Mouse (Mus musculus) adrenal gland, postnatal 36 days (tissue): Measurements from ENCODE around the gene Sp3. TPM values are rescaled to one million over a fixed set of nuclear protein-coding genes. Genes with fewer than 3 reads are reported as not detected.
"Not testable (repeated sequence)": the region's sequence is repeated elsewhere in the genome, so short reads cannot be mapped to it uniquely, and the experiment has no call there.

ENCODE experiments used
- DNase-seq, 2 experiments: peaks; one replicate each; pipeline ENCODE4 v3.0.0; 2021; ENCODE audit warnings: mixed read lengths in 1 of 2
- microRNA-seq: library from miRNA; unstranded; fragments of <30 nt; microRNA quantifications from one replicate; pipeline ENCODE4 v1.2.0, GENCODE M21; 2021
- total RNA-seq, 2 experiments: library from RNA; stranded (reverse); gene quantifications; 2 replicates each; pipeline ENCODE4 v1.2.3; 2021

The Sp3 gene
- total RNA-seq, 2 experiments from 2014 or later = 54.0 to 62.2 TPM

GRCm38 (mm10) chr2:72916170-72916569, 64.1 kb downstream of the Sp3 start:
- DNase-seq = no peak

GRCm38 (mm10) chr2:72915245-72915930, 64.9 kb downstream of the Sp3 start:
- DNase-seq = no peak

- DNase-seq = no peak
These were observed 66.8 kb downstream of the Sp3 start for GRCm38 (mm10) chr2:72913458-72913760.

- no peak for DNase-seq
These were observed 67.4 kb downstream of the Sp3 start for GRCm38 (mm10) chr2:72912708-72913457.

- no peak for DNase-seq
These were observed 68.7 kb downstream of the Sp3 start for GRCm38 (mm10) chr2:72911527-72911926.

- DNase-seq = peak; percentile 37 to 58
These were observed 71.2 kb downstream of the Sp3 start for GRCm38 (mm10) chr2:72909046-72909445.

- DNase-seq = no peak
These were observed 71.9 kb downstream of the Sp3 start for GRCm38 (mm10) chr2:72908191-72908910.

GRCm38 (mm10) chr2:72906745-72907144, 73.5 kb downstream of the Sp3 start:
- DNase-seq = no peak

GRCm38 (mm10) chr2:72902816-72903680, 77.2 kb downstream of the Sp3 start:
- DNase-seq = not testable (repeated sequence)

GRCm38 (mm10) chr2:72898782-72899305, 81.4 kb downstream of the Sp3 start:
- no peak for DNase-seq

GRCm38 (mm10) chr2:72898094-72898781, 82.0 kb downstream of the Sp3 start:
- DNase-seq = peak; percentile 48 to 74

- no peak for DNase-seq
These were observed 90.4 kb downstream of the Sp3 start for GRCm38 (mm10) chr2:72889806-72890205.

Small RNAs within 50 kb of the gene (microRNA-seq; reads per million reads assigned to microRNA genes)
- not detected for gene Gm25960

Other genes with a start within 250 kb of the Sp3 start
- not detected for gene Gm11084, start 6.3 kb upstream of the Sp3 start, total RNA-seq
- gene Ola1, start 238.5 kb upstream of the Sp3 start, total RNA-seq = 10 to 100 TPM; 52.4 to 57.9 TPM